Mouse (Mus musculus) embryonic facial prominence, embryonic 14.5 days (tissue): ENCODE measurements around the gene E130114P18Rik. TPM values are rescaled to one million over a fixed set of nuclear protein-coding genes. Genes with fewer than 3 reads are reported as not detected.
A peak's percentile ranks its signal among the peaks of the same experiment; 100 is the strongest.

ENCODE experiments used
- ATAC-seq: fragments of 200-750 bp; cut with Nextera tagmentation; 2 replicates; pipeline ENCODE4 v1.8.0; 2017; ENCODE audit warnings: low read depth, moderate number of reproducible peaks, moderate TSS enrichment
- DNase-seq: peaks from one replicate; pipeline ENCODE4 v3.0.0-alpha.2; 2015; ENCODE audit warnings: low spot score
- H3K27ac ChIP-seq: fragments of 300-500 bp; sonication (generic); replicated peaks from 2 replicates; pipeline ENCODE4 v1.5.1; 2014; ENCODE audit warnings: low read depth, mild to moderate bottlenecking, low read length, moderate library complexity
- H3K27me3 ChIP-seq: fragments of 300-500 bp; sonication (generic); replicated peaks from 2 replicates; pipeline ENCODE4 v1.6.1; 2014; ENCODE audit warnings: low read length; ENCODE audit not compliant: control insufficient read depth, insufficient read depth
- H3K36me3 ChIP-seq: fragments of 300-500 bp; sonication (generic); 2 replicates; pipeline ENCODE4 v1.6.1; 2014; ENCODE audit warnings: low read length, mixed read lengths; ENCODE audit not compliant: control insufficient read depth, insufficient read depth
- H3K4me1 ChIP-seq: fragments of 300-500 bp; sonication (generic); 2 replicates; pipeline ENCODE4 v1.6.1; 2014; ENCODE audit warnings: antibody characterized with exemption, low read length; ENCODE audit not compliant: control insufficient read depth, insufficient read depth
- H3K4me2 ChIP-seq: fragments of 300-500 bp; sonication (generic); 2 replicates; pipeline ENCODE4 v1.6.1; 2014; ENCODE audit warnings: low read depth, mild to moderate bottlenecking, low read length, moderate library complexity, mixed read lengths
- H3K4me3 ChIP-seq: fragments of 300-500 bp; sonication (generic); 2 replicates; pipeline ENCODE4 v1.5.1; 2014; ENCODE audit warnings: low read depth, mild to moderate bottlenecking, low read length
- H3K9ac ChIP-seq: fragments of 300-500 bp; sonication (generic); 2 replicates; pipeline ENCODE4 v1.6.1; 2014; ENCODE audit warnings: low read depth, mild to moderate bottlenecking, low read length, moderate library complexity, mixed read lengths
- H3K9me3 ChIP-seq: fragments of 300-500 bp; sonication (generic); 2 replicates; pipeline ENCODE4 v1.6.1; 2016; ENCODE audit warnings: low read length; ENCODE audit not compliant: control insufficient read depth
- WGBS: fragments of 180-500 bp; shearing (Covaris S2); extraction: QIAGEN DNeasy Blood & Tissue Kit; methylation state at CpG from one replicate; pipeline ENCODE4 v1.1.7; 2014; 5-methylcytosine and 5-hydroxymethylcytosine counted together
- polyA plus RNA-seq: library from polyadenylated mRNA; unstranded; fragments of >200 nt; fragmentation: Nextera tagmentation; extraction: Ambion mirVana; gene quantifications from 2 replicates; pipeline ENCODE4 v1.2.1, GENCODE M21; 2014

Gene E130114P18Rik
- polyA plus RNA-seq, 1 experiment from 2014 or later, result 4.4 TPM

DNA sequence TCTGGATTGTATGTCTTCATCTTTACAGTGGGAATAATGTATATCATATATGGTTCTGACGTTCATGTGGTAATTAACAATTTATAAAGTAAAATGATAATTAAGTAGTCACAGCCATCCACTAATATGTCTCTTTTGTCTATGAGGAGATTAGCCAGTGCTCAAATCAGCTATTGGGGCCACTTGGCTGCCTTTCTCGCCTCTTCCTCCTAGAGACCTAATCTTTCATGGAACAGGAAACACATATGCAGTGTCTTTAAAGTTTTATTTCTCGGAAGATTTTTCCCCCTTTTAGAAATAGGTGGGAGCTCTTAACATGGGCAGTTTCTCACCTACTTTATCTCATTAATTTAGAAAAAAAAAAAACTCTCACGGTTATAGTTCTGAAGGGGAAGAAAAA, 27.5 kb downstream of the E130114P18Rik start:
- H3K4me2 ChIP-seq, result no peak overlapping the region; the same call in 1 of the 2 replicates
- H3K4me3 ChIP-seq, result no peak overlapping the region
- DNase-seq (no peak), ATAC-seq (no peak)
- WGBS, result 50% methylated on average over 4 of the region's 4 CpGs
- no peak overlapping the region for H3K9ac ChIP-seq
- no peaks in the 10 kb centered on the region for H3K36me3 ChIP-seq
- peaks cover 7% of the 10 kb centered on the region for H3K4me1 ChIP-seq
- H3K27ac ChIP-seq, result no peak overlapping the region
- no peaks in the 10 kb centered on the region for H3K9me3 ChIP-seq
- peaks cover 3% of the 10 kb centered on the region; the same call in 1 of the 2 replicates for H3K27me3 ChIP-seq

DNA sequence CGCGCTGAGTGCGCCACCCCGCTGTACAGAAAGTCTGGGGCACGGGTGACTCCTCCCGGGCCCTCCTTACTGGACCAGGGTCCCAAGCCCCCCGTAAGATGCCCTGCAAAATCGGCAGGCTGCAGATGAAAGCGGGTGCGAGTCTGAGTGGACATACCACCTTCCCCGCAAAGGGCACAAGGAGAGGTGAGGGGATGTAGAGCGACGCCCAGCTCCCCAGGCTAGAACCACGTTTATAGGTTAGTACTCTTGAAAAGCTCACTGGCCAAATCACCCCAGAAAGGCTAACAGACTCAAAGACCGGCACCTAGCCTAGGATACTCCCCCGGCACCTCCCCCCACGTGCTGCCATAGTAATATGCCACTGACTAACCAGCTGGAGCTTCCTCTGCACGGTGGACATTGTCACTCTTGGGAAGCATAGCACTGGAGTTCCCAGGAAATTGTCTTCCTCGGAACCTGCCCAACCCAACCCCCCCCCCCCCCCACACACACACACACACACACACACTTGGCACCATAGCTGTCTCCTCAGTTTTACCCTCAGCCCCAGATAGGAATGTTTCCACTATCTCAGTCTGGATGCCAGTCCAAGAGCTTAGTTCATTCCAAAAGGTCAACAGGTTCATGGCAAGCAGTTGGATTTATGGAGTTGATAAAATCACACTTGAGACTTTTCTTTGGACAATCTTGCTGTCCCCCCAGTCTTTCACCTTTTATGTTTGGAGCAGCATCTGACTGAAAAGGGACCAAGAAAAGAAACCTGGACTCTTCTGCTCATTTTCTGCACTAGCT, 31.6 kb downstream of the E130114P18Rik start:
- Histone ChIP-seq H3K4me3 (peak overlapping the region; percentile 30), H3K27me3 (peaks cover 5% of the 10 kb centered on the region; the same call in 1 of the 2 replicates), H3K4me2 (peak overlapping the region; percentile 61), H3K27ac (no peak overlapping the region), H3K4me1 (peaks cover 6% of the 10 kb centered on the region), H3K36me3 (no peaks in the 10 kb centered on the region), H3K9ac (peak overlapping the region; percentile 61), H3K9me3 (no peaks in the 10 kb centered on the region)
- WGBS, result 7% methylated on average over 18 of the region's 19 CpGs
- no peak for DNase-seq
- no peak for ATAC-seq

DNA sequence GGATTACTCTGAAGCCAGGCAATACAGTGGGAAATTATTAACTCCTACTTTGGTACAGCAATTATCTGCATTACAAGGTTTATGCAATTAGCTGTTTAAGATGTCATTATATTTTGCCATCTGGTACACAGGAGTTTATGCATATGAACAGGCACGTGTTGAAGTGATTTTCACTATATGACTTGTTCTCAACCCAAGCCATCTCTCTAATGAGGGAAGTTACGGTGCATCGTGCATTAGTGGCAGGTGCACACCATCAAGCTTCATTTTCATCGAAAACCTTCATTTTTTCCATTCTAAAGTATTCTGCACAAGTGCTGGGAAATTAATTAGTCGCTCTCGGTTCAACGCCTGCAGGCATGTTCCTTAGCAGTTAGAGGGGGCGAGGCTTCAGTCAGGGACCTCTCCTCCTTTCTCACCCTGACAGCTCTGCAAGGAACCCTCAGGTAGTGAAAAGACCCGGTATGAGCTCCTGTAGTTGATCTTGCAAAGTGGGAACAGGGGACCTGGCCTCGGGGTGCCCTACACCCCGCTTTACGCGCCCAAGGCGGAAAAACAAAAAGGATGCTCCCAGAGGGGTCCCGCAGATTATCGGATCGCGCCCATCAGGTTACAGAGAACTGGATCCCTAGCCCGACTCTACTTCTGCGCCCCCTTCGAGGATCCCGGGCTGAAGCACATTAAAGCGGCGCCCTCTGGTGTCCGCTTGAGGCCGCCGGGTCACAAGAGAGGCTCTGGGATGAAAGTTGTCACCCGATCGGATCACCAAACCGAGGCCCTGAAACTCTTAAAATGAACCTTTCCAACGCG, 32.4 kb downstream of the E130114P18Rik start:
- Histone ChIP-seq H3K27me3 (peaks cover 5% of the 10 kb centered on the region; the same call in 1 of the 2 replicates), H3K27ac (no peak overlapping the region), H3K9me3 (no peaks in the 10 kb centered on the region), H3K4me1 (peaks cover 6% of the 10 kb centered on the region), H3K36me3 (no peaks in the 10 kb centered on the region), H3K4me2 (peak overlapping the region; percentile 61), H3K4me3 (peak overlapping the region; percentile 30), H3K9ac (peak overlapping the region; percentile 61)
- peak; percentile 74 for ATAC-seq
- DNase-seq, result peak; percentile 92
- 6% methylated on average over 31 of the region's 32 CpGs for WGBS

DNA sequence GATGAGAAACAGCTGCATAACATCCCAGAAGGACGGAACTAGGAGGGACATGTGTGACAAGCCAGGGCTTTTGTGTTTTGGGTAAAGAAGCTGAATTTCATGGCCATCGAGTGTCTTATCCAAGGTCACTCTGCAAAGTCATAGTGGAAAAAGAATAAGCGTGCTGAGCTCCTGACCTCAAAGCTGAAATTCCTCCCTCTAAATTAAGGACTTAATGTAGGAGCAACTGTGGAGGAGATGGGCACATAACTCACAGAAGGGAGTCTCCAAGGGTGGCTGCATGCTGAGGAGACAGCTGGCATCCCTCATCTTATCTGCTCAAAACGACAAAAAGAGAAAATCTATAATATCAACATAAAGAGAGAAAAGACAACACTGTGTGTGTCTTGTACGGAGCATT, 33.9 kb downstream of the E130114P18Rik start:
- peaks cover 6% of the 10 kb centered on the region for H3K4me1 ChIP-seq
- H3K27me3 ChIP-seq, result peaks cover 5% of the 10 kb centered on the region; the same call in 1 of the 2 replicates
- no peak overlapping the region for H3K27ac ChIP-seq
- DNase-seq, result no peak
- no peaks in the 10 kb centered on the region for H3K36me3 ChIP-seq
- no peak overlapping the region for H3K4me3 ChIP-seq
- no peak for ATAC-seq
- 66% methylated on average over 5 of the region's 5 CpGs for WGBS
- H3K4me2 ChIP-seq, result no peak overlapping the region
- no peak overlapping the region for H3K9ac ChIP-seq
- H3K9me3 ChIP-seq, result no peaks in the 10 kb centered on the region

DNA sequence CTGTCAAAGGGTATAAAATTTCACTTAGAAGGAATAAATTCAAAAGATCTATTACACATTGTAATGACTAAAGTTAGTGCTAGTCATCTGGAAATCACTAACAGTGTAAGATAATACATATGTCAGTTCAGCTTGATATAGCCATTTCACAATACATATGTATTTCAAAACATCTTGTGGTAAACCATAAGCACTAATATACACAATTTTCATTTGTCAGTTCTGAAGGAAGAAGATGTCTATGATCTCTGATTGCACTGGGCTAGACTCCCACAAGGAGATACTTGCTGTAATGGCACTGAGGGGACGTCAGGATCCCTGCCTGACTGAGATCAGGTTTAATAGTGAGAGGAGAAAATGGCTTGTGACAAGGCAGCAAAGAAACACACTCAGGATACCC, 44.5 kb downstream of the E130114P18Rik start:
- no peak overlapping the region for H3K4me3 ChIP-seq
- no peak overlapping the region for H3K4me2 ChIP-seq
- 13% methylated on average over 1 of the region's 1 CpGs for WGBS

DNA sequence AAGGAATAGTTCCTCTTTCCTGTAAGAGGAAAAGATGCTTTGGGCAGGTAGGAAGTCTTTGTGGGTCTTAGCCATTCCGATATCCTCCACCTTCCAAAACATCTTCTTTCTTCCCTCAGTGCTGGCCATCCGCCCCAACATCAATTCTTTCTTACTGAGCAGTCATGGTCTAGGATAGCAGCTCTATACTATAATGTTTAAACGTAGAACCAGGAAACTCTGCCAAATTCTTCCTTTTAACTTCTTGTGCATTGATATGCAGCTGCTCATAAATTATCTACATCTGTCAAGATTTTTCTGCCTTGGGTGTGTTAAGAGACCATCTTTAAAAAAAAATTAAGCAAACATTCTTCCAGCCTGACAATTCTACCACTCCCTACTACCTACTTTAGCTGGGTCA, 47.5 kb downstream of the E130114P18Rik start:
- Histone ChIP-seq H3K9me3 (no peaks in the 10 kb centered on the region), H3K27ac (no peak overlapping the region), H3K4me1 (no peaks in the 10 kb centered on the region; the same call in 1 of the 2 replicates), H3K4me3 (no peak overlapping the region), H3K27me3 (no peaks in the 10 kb centered on the region), H3K9ac (no peak overlapping the region), H3K36me3 (no peaks in the 10 kb centered on the region), H3K4me2 (no peak overlapping the region)
- ATAC-seq (no peak), DNase-seq (peak; percentile 51)
- WGBS, result 57% methylated on average over 3 of the region's 3 CpGs

More for the DNA sequence above, 44.5 kb downstream of the E130114P18Rik start:
- Histone ChIP-seq H3K9ac (no peak overlapping the region), H3K27ac (no peak overlapping the region), H3K27me3 (no peaks in the 10 kb centered on the region), H3K4me1 (no peaks in the 10 kb centered on the region; the same call in 1 of the 2 replicates), H3K36me3 (no peaks in the 10 kb centered on the region), H3K9me3 (no peaks in the 10 kb centered on the region)
- no peak for ATAC-seq
- DNase-seq, result no peak

DNA sequence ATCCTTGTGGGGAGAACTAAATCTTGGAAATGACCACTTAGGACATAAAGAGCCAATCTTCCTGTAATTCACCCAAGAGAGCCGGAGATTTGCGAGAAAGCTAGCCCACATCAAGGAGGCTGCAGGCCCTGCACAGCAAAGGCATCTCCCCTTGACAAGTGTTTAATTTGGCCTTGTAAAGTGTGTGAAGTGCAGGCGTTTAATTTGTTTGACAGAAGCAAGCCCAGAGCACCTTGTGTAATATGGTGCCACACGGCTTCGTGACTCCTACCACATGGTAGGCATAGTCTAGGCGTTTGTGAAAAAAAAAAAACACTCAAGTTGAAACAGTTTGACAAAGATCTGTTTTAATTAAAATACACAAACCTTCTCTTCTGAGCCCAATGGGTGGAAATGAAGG, 47.9 kb downstream of the E130114P18Rik start:
- H3K36me3 ChIP-seq, result no peaks in the 10 kb centered on the region
- no peak overlapping the region for H3K9ac ChIP-seq
- WGBS, result 66% methylated on average over 6 of the region's 6 CpGs
- H3K27me3 ChIP-seq, result no peaks in the 10 kb centered on the region
- no peak overlapping the region for H3K4me3 ChIP-seq
- no peak overlapping the region for H3K27ac ChIP-seq
- H3K4me2 ChIP-seq, result no peak overlapping the region
- no peaks in the 10 kb centered on the region for H3K9me3 ChIP-seq
- DNase-seq, result no peak
- H3K4me1 ChIP-seq, result no peaks in the 10 kb centered on the region; the same call in 1 of the 2 replicates
- no peak for ATAC-seq

DNA sequence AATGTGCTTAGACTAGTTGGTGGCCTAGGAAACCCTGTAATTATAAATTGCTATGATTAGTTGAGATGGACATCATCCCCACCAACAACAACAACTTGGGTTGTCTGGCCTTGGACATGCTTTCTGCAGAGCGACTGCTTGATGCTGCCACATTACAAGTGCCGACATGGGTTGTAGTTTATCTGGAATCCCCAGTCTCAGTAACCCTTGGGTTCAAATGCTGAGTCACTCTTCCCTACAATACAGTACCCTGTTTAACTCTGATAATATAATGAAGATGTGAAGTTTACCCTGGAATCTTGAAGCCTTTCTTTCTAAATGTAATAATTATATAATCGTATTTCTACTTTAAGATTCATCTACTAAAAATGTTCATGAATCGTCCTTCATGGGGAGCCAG, 49.4 kb downstream of the E130114P18Rik start:
- Histone ChIP-seq H3K36me3 (no peaks in the 10 kb centered on the region), H3K9ac (no peak overlapping the region), H3K27me3 (no peaks in the 10 kb centered on the region), H3K4me3 (no peak overlapping the region), H3K4me1 (no peaks in the 10 kb centered on the region; the same call in 1 of the 2 replicates), H3K4me2 (no peak overlapping the region), H3K9me3 (no peaks in the 10 kb centered on the region), H3K27ac (no peak overlapping the region)
- ATAC-seq (no peak), DNase-seq (no peak)
- 93% methylated on average over 4 of the region's 4 CpGs for WGBS
